Mouse (Mus musculus) CH12.LX (cell line): ENCODE results near the gene H2-DMa. TPM values are rescaled to one million over a fixed set of nuclear protein-coding genes. Genes with fewer than 3 reads are reported as not detected.

Experiments
- DNase-seq: peaks from one replicate; pipeline ENCODE4 v3.0.0-alpha.2; 2013; ENCODE audit errors: extremely low read depth
- H3K27ac ChIP-seq: 2 replicates; pipeline ENCODE4 v1.5.1; 2012; ENCODE audit warnings: low read depth, mild to moderate bottlenecking, control low read depth, moderate library complexity; ENCODE audit not compliant: insufficient read depth
- H3K27me3 ChIP-seq: replicated peaks from 2 replicates; pipeline ENCODE3; 2012; ENCODE audit warnings: inconsistent platforms
- H3K36me3 ChIP-seq, 2 experiments: replicated peaks in 1 of 2; 2 replicates each; pipeline versions ENCODE3 to v1.6.1; 2012; ENCODE audit warnings: inconsistent platforms in 1 of 2, low read length in 1 of 2, mild to moderate bottlenecking in 1 of 2, mixed read lengths in 1 of 2, moderate library complexity in 1 of 2; ENCODE audit not compliant: control insufficient read depth in 1 of 2, insufficient read depth in 1 of 2
- H3K4me1 ChIP-seq, 2 experiments: 2 replicates each; pipeline ENCODE4 v1.6.1; 2012; ENCODE audit warnings: inconsistent platforms in 1 of 2, moderate library complexity in 1 of 2; ENCODE audit not compliant: insufficient read depth in 2 of 2, control insufficient read depth in 1 of 2
- H3K4me2 ChIP-seq: 2 replicates; pipeline ENCODE4 v1.6.1; 2012; ENCODE audit warnings: low read depth, mild to moderate bottlenecking, control low read depth; ENCODE audit not compliant: poor library complexity, insufficient read depth, severe bottlenecking
- H3K4me3 ChIP-seq, 3 experiments: fragments of 150-350 bp in 1 of 3; sonication (generic) in 1 of 3; replicated peaks in 1 of 3; 2 replicates each; pipeline versions ENCODE3 to v1.5.1; 2011 to 2012; ENCODE audit warnings: low read depth in 2 of 3, low read length in 2 of 3, mild to moderate bottlenecking in 2 of 3, moderate library complexity in 2 of 3, control low read depth in 1 of 3, improper control_type of control experiment in 1 of 3, inconsistent platforms in 1 of 3, mixed read lengths in 1 of 3; ENCODE audit not compliant: poor library complexity in 1 of 3
- H3K79me2 ChIP-seq: replicated peaks from 2 replicates; pipeline ENCODE4 v1.6.1; 2012; ENCODE audit warnings: mild to moderate bottlenecking, moderate library complexity; ENCODE audit not compliant: control insufficient read depth, poor library complexity, insufficient read depth, severe bottlenecking; ENCODE audit errors: extremely low read depth
- H3K9ac ChIP-seq: 2 replicates; pipeline ENCODE4 v1.6.1; 2012; ENCODE audit warnings: low read depth, mild to moderate bottlenecking, control low read depth, moderate library complexity; ENCODE audit not compliant: insufficient read depth
- H3K9me3 ChIP-seq: replicated peaks from 2 replicates; pipeline ENCODE3; 2012; ENCODE audit warnings: low read length, inconsistent platforms, mixed read lengths
- BHLHE40 ChIP-seq: IDR thresholded peaks from 2 replicates; pipeline ENCODE4 v1.6.1; 2011; ENCODE audit warnings: mild to moderate bottlenecking, low read depth, low read length, improper control_type of control experiment
- ELF1 ChIP-seq: IDR thresholded peaks from 2 replicates; pipeline ENCODE4 v1.6.1; 2014; ENCODE audit warnings: low read depth, mild to moderate bottlenecking, inconsistent platforms, low read length, improper control_type of control experiment
- EP300 ChIP-seq: IDR thresholded peaks from 2 replicates; pipeline ENCODE4 v1.6.1; 2011; ENCODE audit warnings: low read length, improper control_type of control experiment
- MXI1 ChIP-seq: IDR thresholded peaks from 2 replicates; pipeline ENCODE4 v1.6.1; 2011; ENCODE audit warnings: mild to moderate bottlenecking, low read depth, low read length, improper control_type of control experiment
- POLR2A ChIP-seq: IDR thresholded peaks from 2 replicates; pipeline ENCODE4 v1.6.1; 2011; ENCODE audit warnings: low read depth, mild to moderate bottlenecking, improper control_type of control experiment, low read length
- RAD21 ChIP-seq: IDR thresholded peaks from 2 replicates; pipeline ENCODE4 v1.6.1; 2011; ENCODE audit warnings: low read depth, mild to moderate bottlenecking, low read length, improper control_type of control experiment, moderate library complexity
- SIN3A ChIP-seq: IDR thresholded peaks from 2 replicates; pipeline ENCODE4 v1.6.1; 2012; ENCODE audit warnings: low read length, improper control_type of control experiment, inconsistent platforms
- UBTF ChIP-seq: IDR thresholded peaks from 2 replicates; pipeline ENCODE4 v1.6.1; 2012; ENCODE audit warnings: low read depth, mild to moderate bottlenecking, inconsistent platforms, low read length, improper control_type of control experiment, moderate library complexity
- ZNF384 ChIP-seq: IDR thresholded peaks from 2 replicates; pipeline ENCODE4 v1.6.1; 2012; ENCODE audit warnings: low read depth, low read length, improper control_type of control experiment, inconsistent platforms
- dilution Hi-C: fragments of 300-500 bp; cut with MboI; formaldehyde crosslinking; loops from 2 replicates; pipeline ENCODE4 v1.14.3; 2020; ENCODE audit warnings: low sequenced_read_pairs; ENCODE audit not compliant: extremely low pct_unique_long_range_greater_than_20kb, extremely low pct_ligation_motif_present
- in situ Hi-C: fragments of 300-500 bp; cut with MboI; formaldehyde crosslinking; loops from 3 replicates; pipeline ENCODE4 v1.14.3; 2019; ENCODE audit warnings: low sequenced_read_pairs, low pct_ligation_motif_present, low pct_unique_long_range_greater_than_20kb, mixed read lengths
- polyA plus RNA-seq: library from polyadenylated mRNA; unstranded; fragments of >175 nt; gene quantifications from 2 replicates; pipeline ENCODE4 v1.2.1, GENCODE M21; 2012; ENCODE audit warnings: low read depth; ENCODE audit not compliant: insufficient read length
- total RNA-seq, 2 experiments: library from RNA; depleted of rRNA; stranded (reverse); fragments of 300-350 nt in 1 of 2; fragments of >200 nt in 1 of 2; gene quantifications; 2 replicates each; pipeline ENCODE4 v1.2.3; 2012 to 2014

The H2-DMa gene
- total and polyA plus RNA-seq, 3 experiments, result 67.7 to 119 (median 112) TPM

GRCm38 (mm10) chr17:34123111-34123510 is 3.8 kb downstream of the H2-DMa start:
- H3K79me2 ChIP-seq, result peaks cover 21% of the 10 kb centered on the region
- in situ Hi-C loops (no loop called here), dilution Hi-C loops (no loop called here)
- no peaks in the 10 kb centered on the region for H3K9me3 ChIP-seq
- H3K27me3 ChIP-seq, result no peaks in the 10 kb centered on the region
- peak overlapping the region; percentile 87 to 100 (median 88) for H3K4me3 ChIP-seq
- H3K4me2 ChIP-seq, result peak overlapping the region; percentile 64
- peaks cover 10 to 23% of the 10 kb centered on the region in 2 experiments for H3K36me3 ChIP-seq
- H3K9ac ChIP-seq, result peak overlapping the region; percentile 89
- H3K4me1 ChIP-seq, result peaks cover 11 to 38% of the 10 kb centered on the region in 2 experiments
- no peak for DNase-seq
- no peak for TF ChIP-seq MXI1
- TF ChIP-seq RAD21, result no peak
- TF ChIP-seq, all 38 proteins: peak for 0
- peak overlapping the region; percentile 6; the same call in 1 of the 2 replicates for H3K27ac ChIP-seq

GRCm38 (mm10) chr17:34123518-34123917 is 4.2 kb downstream of the H2-DMa start:
- no peak overlapping the region for H3K27ac ChIP-seq
- dilution Hi-C loops, result no loop called here
- in situ Hi-C loops, result no loop called here
- peaks cover 5 to 19% of the 10 kb centered on the region in 2 experiments for H3K36me3 ChIP-seq
- no peak for TF ChIP-seq SIN3A
- TF ChIP-seq ZNF384, result no peak
- 0 out of 2 replicates have a peak, but pooled peaks have one; percentile 7 for TF ChIP-seq ELF1
- peak overlapping the region; percentile 87 to 100 (median 88) for H3K4me3 ChIP-seq
- peaks cover 11 to 40% of the 10 kb centered on the region in 2 experiments for H3K4me1 ChIP-seq
- H3K79me2 ChIP-seq, result peaks cover 17% of the 10 kb centered on the region
- H3K9ac ChIP-seq, result peak overlapping the region; percentile 89
- H3K27me3 ChIP-seq, result no peaks in the 10 kb centered on the region
- no peaks in the 10 kb centered on the region for H3K9me3 ChIP-seq
- no peak for DNase-seq
- peak overlapping the region; percentile 64 for H3K4me2 ChIP-seq

GRCm38 (mm10) chr17:34124649-34125048 is 5.3 kb downstream of the H2-DMa start:
- Histone ChIP-seq H3K9me3 (no peaks in the 10 kb centered on the region), H3K4me3 (peak overlapping the region in 1 of 3 experiments; percentile 31), H3K27ac (no peak overlapping the region), H3K36me3 (peaks cover 0 to 21% of the 10 kb centered on the region in 2 experiments), H3K4me1 (peaks cover 11 to 51% of the 10 kb centered on the region in 2 experiments)
- DNase-seq, result no peak
- in situ Hi-C loops, result loop anchor here (5.0 kb wide), 2 partner anchors 32 to 38 kb away; partner anchors contain the start of gene H2-Oa
- TF ChIP-seq POLR2A (no peak), MXI1 (no peak), UBTF (no peak), EP300 (no peak), BHLHE40 (0 out of 2 replicates have a peak, but pooled peaks have one; percentile 20)
- TF ChIP-seq, all 38 proteins: peak for 1
- no peak overlapping the region for H3K4me2 ChIP-seq
- H3K79me2 ChIP-seq, result peaks cover 12% of the 10 kb centered on the region
- H3K27me3 ChIP-seq, result no peaks in the 10 kb centered on the region
- H3K9ac ChIP-seq, result no peak overlapping the region
- dilution Hi-C loops, result no loop called here
